Mouse (Mus musculus) testis, adult 2 months (tissue): ENCODE results near the gene Tor3a.

Experiments used
- CTCF ChIP-seq: fragments of 200-500 bp; IDR thresholded peaks from 2 replicates; pipeline ENCODE4 v1.5.1; 2012; ENCODE audit warnings: low read depth, mild to moderate bottlenecking, inconsistent platforms, low read length, moderate library complexity; ENCODE audit not compliant: control insufficient read depth, insufficient read depth, insufficient replicate concordance
- POLR2A ChIP-seq: fragments of 200-500 bp; IDR thresholded peaks from 2 replicates; pipeline ENCODE4 v1.6.1; 2012; ENCODE audit warnings: low read depth, mild to moderate bottlenecking, inconsistent platforms, low read length, moderate library complexity; ENCODE audit not compliant: control insufficient read depth

DNA sequence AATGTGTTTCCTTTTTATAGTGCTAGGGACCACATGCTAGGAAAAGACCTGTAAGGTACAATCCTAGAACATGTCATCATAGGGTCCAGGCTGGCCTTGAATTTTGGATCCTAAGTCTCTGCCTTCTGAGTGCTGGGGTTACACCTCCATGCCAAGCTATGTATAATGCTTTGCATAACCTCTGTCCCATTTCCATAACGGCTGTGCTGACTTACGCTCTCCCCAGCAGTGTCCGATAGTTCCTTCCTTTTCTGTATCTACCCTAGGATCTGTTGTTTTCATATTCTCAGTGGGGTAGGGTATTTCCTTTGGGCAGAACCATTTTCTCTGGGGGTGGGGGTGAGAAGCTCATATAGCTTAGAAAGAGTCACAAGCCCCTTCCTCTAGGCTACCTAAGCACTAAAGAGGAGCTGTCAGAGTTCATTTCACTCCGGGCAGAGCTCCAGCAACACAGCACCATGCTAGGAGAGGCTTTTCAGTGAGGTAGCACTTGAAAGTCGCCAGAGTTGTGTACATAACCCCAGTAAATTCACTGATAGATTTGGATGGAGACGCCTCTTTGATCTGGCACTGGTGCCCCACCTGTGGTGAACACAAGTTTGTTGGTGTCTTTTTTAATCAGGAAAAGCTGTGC is 21.9 kb downstream of the Tor3a start:
- TF ChIP-seq POLR2A (no peak), CTCF (no peak)
